Mouse (Mus musculus): ENCODE results near the gene Psma3. TPM values are rescaled to one million over a fixed set of nuclear protein-coding genes. Genes with fewer than 3 reads are reported as not detected.
"Not testable (repeated sequence)": the region's sequence is repeated elsewhere in the genome, so short reads cannot be mapped to it uniquely, and the experiment has no call there.

Gene Psma3
- total RNA-seq, 2 experiments from 2014 or later = 381 to 435 TPM

- intact Hi-C loops (cut with DNase I; ENCODE audit: low total_unique reads) = no loop called here
- DNase-seq = no peak
These were observed 22.8 kb downstream of the Psma3 start for GRCm38 (mm10) chr12:70997225-70997624.

- intact Hi-C loops (cut with DNase I; ENCODE audit: low total_unique reads) = no loop called here
- DNase-seq = peak; percentile 47
These were observed 25.0 kb downstream of the Psma3 start for GRCm38 (mm10) chr12:70999423-70999903.

- DNase-seq = no peak
- intact Hi-C loops (cut with DNase I; ENCODE audit: low total_unique reads) = no loop called here
These were observed 25.9 kb downstream of the Psma3 start for GRCm38 (mm10) chr12:71000344-71000743.

- no peak for DNase-seq
- intact Hi-C loops (cut with DNase I; ENCODE audit: low total_unique reads) = no loop called here
These were observed 27.0 kb downstream of the Psma3 start for GRCm38 (mm10) chr12:71001456-71001855.

GRCm38 (mm10) chr12:71003760-71004426 is 29.5 kb downstream of the Psma3 start:
- intact Hi-C loops (cut with DNase I; ENCODE audit: low total_unique reads) = no loop called here

GRCm38 (mm10) chr12:71006141-71006540 is 31.7 kb downstream of the Psma3 start:
- no peak for DNase-seq
- intact Hi-C loops (cut with DNase I; ENCODE audit: low total_unique reads) = no loop called here

More at GRCm38 (mm10) chr12:71003760-71004426, 29.5 kb downstream of the Psma3 start:
- no peak for DNase-seq

- DNase-seq = no peak
- intact Hi-C loops (cut with DNase I; ENCODE audit: low total_unique reads) = no loop called here
These were observed 32.5 kb downstream of the Psma3 start for GRCm38 (mm10) chr12:71006901-71007300.

- DNase-seq = peak; percentile 29
- intact Hi-C loops (cut with DNase I; ENCODE audit: low total_unique reads) = no loop called here
These were observed 35.3 kb downstream of the Psma3 start for GRCm38 (mm10) chr12:71009769-71010168.

- peak; percentile 75 for DNase-seq
- intact Hi-C loops (cut with DNase I; ENCODE audit: low total_unique reads) = no loop called here
These were observed 40.5 kb downstream of the Psma3 start for GRCm38 (mm10) chr12:71014845-71015362.

GRCm38 (mm10) chr12:71015363-71016210 is 41.2 kb downstream of the Psma3 start, which contains the start of gene Arid4a:
Gene Arid4a (plus strand): TSS chr12:71015990.
- intact Hi-C loops (cut with DNase I; ENCODE audit: low total_unique reads) = no loop called here
- DNase-seq = peak; percentile 96

GRCm38 (mm10) chr12:71016211-71016502 is 41.7 kb downstream of the Psma3 start:
- no peak for DNase-seq
- intact Hi-C loops (cut with DNase I; ENCODE audit: low total_unique reads) = no loop called here

- intact Hi-C loops (cut with DNase I; ENCODE audit: low total_unique reads) = no loop called here
- peak; percentile 43 for DNase-seq
These were observed 42.3 kb downstream of the Psma3 start for GRCm38 (mm10) chr12:71016503-71017241.

- intact Hi-C loops (cut with DNase I; ENCODE audit: low total_unique reads) = no loop called here
These were observed 42.8 kb downstream of the Psma3 start for GRCm38 (mm10) chr12:71017242-71017571.

GRCm38 (mm10) chr12:71017827-71018226 is 43.4 kb downstream of the Psma3 start:
- intact Hi-C loops (cut with DNase I; ENCODE audit: low total_unique reads) = no loop called here
- DNase-seq = no peak

More at GRCm38 (mm10) chr12:71017242-71017571, 42.8 kb downstream of the Psma3 start:
- DNase-seq = no peak

GRCm38 (mm10) chr12:71019211-71019610 is 44.8 kb downstream of the Psma3 start:
- intact Hi-C loops (cut with DNase I; ENCODE audit: low total_unique reads) = no loop called here
- no peak for DNase-seq

GRCm38 (mm10) chr12:71024411-71024810 is 50.0 kb downstream of the Psma3 start:
- intact Hi-C loops (cut with DNase I; ENCODE audit: low total_unique reads) = no loop called here
- no peak for DNase-seq

- intact Hi-C loops (cut with DNase I; ENCODE audit: low total_unique reads); DNase-seq: not testable (repeated sequence)
These were observed 53.8 kb downstream of the Psma3 start for GRCm38 (mm10) chr12:71028265-71028664.

- intact Hi-C loops (cut with DNase I; ENCODE audit: low total_unique reads) = no loop called here
- no peak for DNase-seq
These were observed 55.8 kb downstream of the Psma3 start for GRCm38 (mm10) chr12:71030260-71030659.

- DNase-seq = no peak
- intact Hi-C loops (cut with DNase I; ENCODE audit: low total_unique reads) = no loop called here
These were observed 56.3 kb downstream of the Psma3 start for GRCm38 (mm10) chr12:71030722-71031121.

- intact Hi-C loops (cut with DNase I; ENCODE audit: low total_unique reads) = no loop called here
- DNase-seq = no peak
These were observed 61.4 kb downstream of the Psma3 start for GRCm38 (mm10) chr12:71035826-71036225.

Measured in gastrocnemius, postnatal 14 days (tissue).